Mouse (Mus musculus) lung, adult 2 months (tissue): ENCODE results near the gene Ddias.

ENCODE experiments used
- CTCF ChIP-seq: fragments of 200-500 bp; IDR thresholded peaks from 2 replicates; pipeline ENCODE4 v1.5.1; 2011; ENCODE audit warnings: mild to moderate bottlenecking, low read length, control low read depth; ENCODE audit not compliant: insufficient read depth
- POLR2A ChIP-seq: fragments of 200-500 bp; IDR thresholded peaks from 2 replicates; pipeline ENCODE4 v1.6.1; 2011; ENCODE audit warnings: low read depth, mild to moderate bottlenecking, control low read depth, low read length, borderline replicate concordance; ENCODE audit errors: extremely low read depth

DNA sequence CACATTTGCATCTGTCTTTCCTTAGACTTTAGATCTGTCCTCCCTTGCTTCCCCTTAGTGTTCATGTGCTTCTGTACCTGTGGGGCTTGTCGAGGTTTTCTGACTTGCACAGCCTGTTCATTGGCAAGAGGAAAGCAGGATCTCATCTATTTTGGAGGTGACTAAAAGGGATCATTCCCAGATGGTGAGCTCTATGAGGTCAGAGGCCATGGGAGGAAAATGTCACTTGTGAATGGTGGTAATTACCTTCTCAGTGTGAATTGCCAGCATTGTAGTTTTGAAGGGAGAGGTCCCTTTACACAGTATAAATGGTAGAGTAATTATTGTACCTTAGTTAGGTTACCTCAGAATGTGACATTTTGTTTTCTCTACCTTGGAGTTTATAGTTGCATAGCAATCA, 16.2 kb upstream of the Ddias start:
- no peak for TF ChIP-seq POLR2A
- no peak for TF ChIP-seq CTCF
